Mouse (Mus musculus) CH12.LX (cell line): Measurements from ENCODE around the gene Rab3a. TPM values are rescaled to one million over a fixed set of nuclear protein-coding genes. Genes with fewer than 3 reads are reported as not detected.

Source experiments
- DNase-seq: peaks from one replicate; pipeline ENCODE4 v3.0.0-alpha.2; 2013; ENCODE audit errors: extremely low read depth
- H3K27ac ChIP-seq: 2 replicates; pipeline ENCODE4 v1.5.1; 2012; ENCODE audit warnings: low read depth, mild to moderate bottlenecking, control low read depth, moderate library complexity; ENCODE audit not compliant: insufficient read depth
- H3K27me3 ChIP-seq: replicated peaks from 2 replicates; pipeline ENCODE3; 2012; ENCODE audit warnings: inconsistent platforms
- H3K36me3 ChIP-seq, 2 experiments: replicated peaks in 1 of 2; 2 replicates each; pipeline versions ENCODE3 to v1.6.1; 2012; ENCODE audit warnings: inconsistent platforms in 1 of 2, low read length in 1 of 2, mild to moderate bottlenecking in 1 of 2, mixed read lengths in 1 of 2, moderate library complexity in 1 of 2; ENCODE audit not compliant: control insufficient read depth in 1 of 2, insufficient read depth in 1 of 2
- H3K4me1 ChIP-seq, 2 experiments: 2 replicates each; pipeline ENCODE4 v1.6.1; 2012; ENCODE audit warnings: inconsistent platforms in 1 of 2, moderate library complexity in 1 of 2; ENCODE audit not compliant: insufficient read depth in 2 of 2, control insufficient read depth in 1 of 2
- H3K4me2 ChIP-seq: 2 replicates; pipeline ENCODE4 v1.6.1; 2012; ENCODE audit warnings: low read depth, mild to moderate bottlenecking, control low read depth; ENCODE audit not compliant: poor library complexity, insufficient read depth, severe bottlenecking
- H3K4me3 ChIP-seq, 3 experiments: fragments of 150-350 bp in 1 of 3; sonication (generic) in 1 of 3; replicated peaks in 1 of 3; 2 replicates each; pipeline versions ENCODE3 to v1.5.1; 2011 to 2012; ENCODE audit warnings: low read depth in 2 of 3, low read length in 2 of 3, mild to moderate bottlenecking in 2 of 3, moderate library complexity in 2 of 3, control low read depth in 1 of 3, improper control_type of control experiment in 1 of 3, inconsistent platforms in 1 of 3, mixed read lengths in 1 of 3; ENCODE audit not compliant: poor library complexity in 1 of 3
- H3K79me2 ChIP-seq: replicated peaks from 2 replicates; pipeline ENCODE4 v1.6.1; 2012; ENCODE audit warnings: mild to moderate bottlenecking, moderate library complexity; ENCODE audit not compliant: control insufficient read depth, poor library complexity, insufficient read depth, severe bottlenecking; ENCODE audit errors: extremely low read depth
- H3K9ac ChIP-seq: 2 replicates; pipeline ENCODE4 v1.6.1; 2012; ENCODE audit warnings: low read depth, mild to moderate bottlenecking, control low read depth, moderate library complexity; ENCODE audit not compliant: insufficient read depth
- H3K9me3 ChIP-seq: replicated peaks from 2 replicates; pipeline ENCODE3; 2012; ENCODE audit warnings: low read length, inconsistent platforms, mixed read lengths
- BHLHE40 ChIP-seq: IDR thresholded peaks from 2 replicates; pipeline ENCODE4 v1.6.1; 2011; ENCODE audit warnings: mild to moderate bottlenecking, low read depth, low read length, improper control_type of control experiment
- CHD1 ChIP-seq: IDR thresholded peaks from 2 replicates; pipeline ENCODE4 v1.6.1; 2012; ENCODE audit warnings: low read depth, low read length, improper control_type of control experiment, inconsistent platforms
- CHD2 ChIP-seq: IDR thresholded peaks from 2 replicates; pipeline ENCODE4 v1.6.1; 2011; ENCODE audit warnings: low read length, improper control_type of control experiment
- CTCF ChIP-seq, 2 experiments: IDR thresholded peaks in 1 of 2; conservative IDR thresholded peaks in 1 of 2; 2 replicates each; pipeline ENCODE4 v1.5.1; 2011 to 2012; ENCODE audit warnings: low read depth in 2 of 2, low read length in 2 of 2, improper control_type of control experiment in 1 of 2, inconsistent platforms in 1 of 2, mild to moderate bottlenecking in 1 of 2, moderate library complexity in 1 of 2
- ELF1 ChIP-seq: IDR thresholded peaks from 2 replicates; pipeline ENCODE4 v1.6.1; 2014; ENCODE audit warnings: low read depth, mild to moderate bottlenecking, inconsistent platforms, low read length, improper control_type of control experiment
- ETS1 ChIP-seq: conservative IDR thresholded peaks from 2 replicates; pipeline ENCODE4 v1.6.1; 2012; ENCODE audit warnings: low read depth, mild to moderate bottlenecking, inconsistent platforms, low read length, improper control_type of control experiment, moderate library complexity
- HCFC1 ChIP-seq: IDR thresholded peaks from 2 replicates; pipeline ENCODE4 v1.6.1; 2012; ENCODE audit warnings: low read depth, mild to moderate bottlenecking, inconsistent platforms, low read length, improper control_type of control experiment
- JUN ChIP-seq: IDR thresholded peaks from 2 replicates; pipeline ENCODE4 v1.6.1; 2011; ENCODE audit warnings: low read depth, mild to moderate bottlenecking, low read length, improper control_type of control experiment, moderate library complexity; ENCODE audit not compliant: insufficient read depth
- MAX ChIP-seq: IDR thresholded peaks from 2 replicates; pipeline ENCODE4 v1.6.1; 2011; ENCODE audit warnings: low read length, improper control_type of control experiment
- MEF2A ChIP-seq: IDR thresholded peaks from 2 replicates; pipeline ENCODE4 v1.6.1; 2014; ENCODE audit warnings: low read depth, mild to moderate bottlenecking, inconsistent platforms, low read length, improper control_type of control experiment, borderline replicate concordance
- MXI1 ChIP-seq: IDR thresholded peaks from 2 replicates; pipeline ENCODE4 v1.6.1; 2011; ENCODE audit warnings: mild to moderate bottlenecking, low read depth, low read length, improper control_type of control experiment
- NELFE ChIP-seq: IDR thresholded peaks from 2 replicates; pipeline ENCODE4 v1.6.1; 2011; ENCODE audit warnings: low read depth, low read length, improper control_type of control experiment
- POLR2A ChIP-seq: IDR thresholded peaks from 2 replicates; pipeline ENCODE4 v1.6.1; 2011; ENCODE audit warnings: low read depth, mild to moderate bottlenecking, improper control_type of control experiment, low read length
- SIN3A ChIP-seq: IDR thresholded peaks from 2 replicates; pipeline ENCODE4 v1.6.1; 2012; ENCODE audit warnings: low read length, improper control_type of control experiment, inconsistent platforms
- SMC3 ChIP-seq: IDR thresholded peaks from 2 replicates; pipeline ENCODE4 v1.6.1; 2011; ENCODE audit warnings: low read depth, low read length, improper control_type of control experiment
- TBP ChIP-seq: conservative IDR thresholded peaks from 2 replicates; pipeline ENCODE4 v1.6.1; 2011; ENCODE audit warnings: low read depth, low read length, improper control_type of control experiment
- TCF12 ChIP-seq: IDR thresholded peaks from 2 replicates; pipeline ENCODE4 v1.6.1; 2014; ENCODE audit warnings: low read depth, mild to moderate bottlenecking, inconsistent platforms, low read length, improper control_type of control experiment
- UBTF ChIP-seq: IDR thresholded peaks from 2 replicates; pipeline ENCODE4 v1.6.1; 2012; ENCODE audit warnings: low read depth, mild to moderate bottlenecking, inconsistent platforms, low read length, improper control_type of control experiment, moderate library complexity
- USF1 ChIP-seq: IDR thresholded peaks from 2 replicates; pipeline ENCODE4 v1.6.1; 2014; ENCODE audit warnings: low read depth, mild to moderate bottlenecking, inconsistent platforms, low read length, improper control_type of control experiment
- USF2 ChIP-seq: conservative IDR thresholded peaks from 2 replicates; pipeline ENCODE4 v1.6.1; 2011; ENCODE audit warnings: low read depth, low read length, improper control_type of control experiment
- ZMIZ1 ChIP-seq: IDR thresholded peaks from 2 replicates; pipeline ENCODE4 v1.6.1; 2012; ENCODE audit warnings: low read depth, mild to moderate bottlenecking, inconsistent platforms, low read length, improper control_type of control experiment
- ZNF384 ChIP-seq: IDR thresholded peaks from 2 replicates; pipeline ENCODE4 v1.6.1; 2012; ENCODE audit warnings: low read depth, low read length, improper control_type of control experiment, inconsistent platforms
- dilution Hi-C: fragments of 300-500 bp; cut with MboI; formaldehyde crosslinking; loops from 2 replicates; pipeline ENCODE4 v1.14.3; 2020; ENCODE audit warnings: low sequenced_read_pairs; ENCODE audit not compliant: extremely low pct_unique_long_range_greater_than_20kb, extremely low pct_ligation_motif_present
- in situ Hi-C: fragments of 300-500 bp; cut with MboI; formaldehyde crosslinking; loops from 3 replicates; pipeline ENCODE4 v1.14.3; 2019; ENCODE audit warnings: low sequenced_read_pairs, low pct_ligation_motif_present, low pct_unique_long_range_greater_than_20kb, mixed read lengths
- polyA plus RNA-seq: library from polyadenylated mRNA; unstranded; fragments of >175 nt; gene quantifications from 2 replicates; pipeline ENCODE4 v1.2.1, GENCODE M21; 2012; ENCODE audit warnings: low read depth; ENCODE audit not compliant: insufficient read length
- total RNA-seq, 2 experiments: library from RNA; depleted of rRNA; stranded (reverse); fragments of 300-350 nt in 1 of 2; fragments of >200 nt in 1 of 2; gene quantifications; 2 replicates each; pipeline ENCODE4 v1.2.3; 2012 to 2014

Gene Rab3a
- total and polyA plus RNA-seq, 3 experiments, result 0.87 to 1.9 (median 0.99) TPM

GRCm38 (mm10) chr8:70729808-70730475, 24.5 kb upstream of the Rab3a start:
- Histone ChIP-seq H3K36me3 (no peaks in the 10 kb centered on the region), H3K4me2 (peak overlapping the region; percentile 64), H3K4me1 (peaks cover 22 to 33% of the 10 kb centered on the region in 2 experiments), H3K79me2 (no peaks in the 10 kb centered on the region), H3K4me3 (peak overlapping the region; percentile 47 to 64 (median 55)), H3K27me3 (no peaks in the 10 kb centered on the region), H3K9ac (peak overlapping the region; percentile 43; the same call in 1 of the 2 replicates), H3K9me3 (no peaks in the 10 kb centered on the region), H3K27ac (0 out of 2 replicates have a peak overlapping the region, but pooled peaks have one; percentile 6)
- dilution Hi-C loops (no loop called here), in situ Hi-C loops (no loop called here)
- peak; percentile 33; the same call in 1 of the 2 replicates for TF ChIP-seq UBTF
- no peak for TF ChIP-seq ZNF384
- TF ChIP-seq USF1, result no peak
- peak in 1 of 2 experiments; percentile 39; a peak in 2 of 4 replicates for TF ChIP-seq CTCF (conservative IDR thresholded peaks at IDR 0.05 in 1 of 2, IDR thresholded peaks at IDR 0.05 in 1 of 2; ENCODE audit: low read depth in 2 of 2, low read length in 2 of 2)
- no peak for TF ChIP-seq JUN
- TF ChIP-seq TCF12, result peak; percentile 12; the same call in 1 of the 2 replicates
- TF ChIP-seq BHLHE40, result peak; percentile 11; the same call in 1 of the 2 replicates
- TF ChIP-seq POLR2A, result peak; percentile 58; the same call in 1 of the 2 replicates
- TF ChIP-seq MXI1, result peak; percentile 75
- no peak for TF ChIP-seq CHD1
- TF ChIP-seq CHD2, result peak; percentile 86
- peak; percentile 65 for TF ChIP-seq ELF1
- peak; percentile 68 for TF ChIP-seq MAX
- TF ChIP-seq MEF2A, result 0 out of 2 replicates have a peak, but pooled peaks have one; percentile 44
- peak; percentile 42; the same call in 1 of the 2 replicates for TF ChIP-seq HCFC1
- 0 out of 2 replicates have a peak, but pooled peaks have one; percentile 23 for TF ChIP-seq TBP
- TF ChIP-seq SIN3A, result 0 out of 2 replicates have a peak, but pooled peaks have one; percentile 55
- TF ChIP-seq NELFE, result peak; percentile 58
- no peak for TF ChIP-seq ZMIZ1
- peak; percentile 77 for DNase-seq

- H3K4me1 ChIP-seq, result peaks cover 22 to 33% of the 10 kb centered on the region in 2 experiments
- peak overlapping the region; percentile 43; the same call in 1 of the 2 replicates for H3K9ac ChIP-seq
- H3K4me3 ChIP-seq, result peak overlapping the region in 2 of 3 experiments; percentile 39 to 64
- peak overlapping the region; percentile 15; the same call in 1 of the 2 replicates for H3K27ac ChIP-seq
- H3K79me2 ChIP-seq, result no peaks in the 10 kb centered on the region
- H3K9me3 ChIP-seq, result no peaks in the 10 kb centered on the region
- peak; percentile 76 for DNase-seq
- in situ Hi-C loops, result no loop called here
- H3K4me2 ChIP-seq, result no peak overlapping the region
- no peaks in the 10 kb centered on the region for H3K36me3 ChIP-seq
- peak; percentile 59 for TF ChIP-seq ETS1
- no peak for TF ChIP-seq USF2
- peak; percentile 82 for TF ChIP-seq BHLHE40
- no peak for TF ChIP-seq CHD1
- no peak for TF ChIP-seq CHD2
- 0 out of 2 replicates have a peak, but pooled peaks have one; percentile 2 for TF ChIP-seq SMC3
- no peak for TF ChIP-seq ZNF384
- TF ChIP-seq, all 38 proteins: peak for 3
- dilution Hi-C loops, result no loop called here
- no peaks in the 10 kb centered on the region for H3K27me3 ChIP-seq
These were observed 23.5 kb upstream of the Rab3a start for GRCm38 (mm10) chr8:70730956-70731355.
